Mouse (Mus musculus) kidney, postnatal 0 days (tissue): ENCODE measurements at regions not wholly inside any gene's neighbourhood (a gene's known extent, or its start where the extent isn't known, plus 50 kb on each side); places are given as distances from the start of the nearest gene placed in this dataset.
A peak's percentile ranks its signal among the peaks of the same experiment; 100 is the strongest.

ENCODE experiments used
- ATAC-seq: fragments of 200-750 bp; cut with Nextera tagmentation; replicated peaks from 2 replicates; pipeline ENCODE4 v1.8.0; 2017; ENCODE audit warnings: low read depth, moderate number of reproducible peaks, moderate TSS enrichment, moderate library complexity; ENCODE audit not compliant: low FRiP score
- DNase-seq: peaks from one replicate; pipeline ENCODE4 v3.0.0-alpha.2; 2016; ENCODE audit warnings: low spot score
- H3K27ac ChIP-seq: fragments of 300-500 bp; sonication (generic); 2 replicates; pipeline ENCODE4 v1.5.1; 2014; ENCODE audit warnings: mild to moderate bottlenecking
- H3K27me3 ChIP-seq: fragments of 300-500 bp; sonication (generic); 2 replicates; pipeline ENCODE4 v1.6.1; 2014; ENCODE audit warnings: low read length, mixed read lengths; ENCODE audit not compliant: insufficient read depth
- H3K36me3 ChIP-seq: fragments of 300-500 bp; sonication (generic); 2 replicates; pipeline ENCODE4 v1.6.1; 2014; ENCODE audit warnings: low read length, mixed read lengths; ENCODE audit not compliant: insufficient read depth
- H3K4me1 ChIP-seq: fragments of 300-500 bp; sonication (generic); replicated peaks from 2 replicates; pipeline ENCODE4 v1.6.1; 2014; ENCODE audit warnings: antibody characterized with exemption, low read length, mixed read lengths; ENCODE audit not compliant: insufficient read depth
- H3K4me2 ChIP-seq: fragments of 300-500 bp; sonication (generic); 2 replicates; pipeline ENCODE4 v1.6.1; 2014; ENCODE audit warnings: mild to moderate bottlenecking, low read length, moderate library complexity, mixed read lengths
- H3K4me3 ChIP-seq: fragments of 300-500 bp; sonication (generic); replicated peaks from 2 replicates; pipeline ENCODE4 v1.5.1; 2014; ENCODE audit warnings: low read depth, low read length
- H3K9ac ChIP-seq: fragments of 300-500 bp; sonication (generic); 2 replicates; pipeline ENCODE4 v1.6.1; 2014; ENCODE audit warnings: low read depth, low read length
- H3K9me3 ChIP-seq: fragments of 300-500 bp; sonication (generic); replicated peaks from 2 replicates; pipeline ENCODE4 v1.6.1; 2016; ENCODE audit warnings: low read length, inconsistent platforms, mixed read lengths
- CTCF ChIP-seq: IDR thresholded peaks from 2 replicates; pipeline ENCODE4 v1.5.1; 2016; ENCODE audit warnings: antibody characterized with exemption, low read depth, mild to moderate bottlenecking, moderate library complexity
- WGBS: fragments of 180-500 bp; shearing (Covaris S2); extraction: QIAGEN DNeasy Blood & Tissue Kit; methylation state at CpG from one replicate; pipeline ENCODE4 v1.1.7; 2014; 5-methylcytosine and 5-hydroxymethylcytosine counted together

DNA sequence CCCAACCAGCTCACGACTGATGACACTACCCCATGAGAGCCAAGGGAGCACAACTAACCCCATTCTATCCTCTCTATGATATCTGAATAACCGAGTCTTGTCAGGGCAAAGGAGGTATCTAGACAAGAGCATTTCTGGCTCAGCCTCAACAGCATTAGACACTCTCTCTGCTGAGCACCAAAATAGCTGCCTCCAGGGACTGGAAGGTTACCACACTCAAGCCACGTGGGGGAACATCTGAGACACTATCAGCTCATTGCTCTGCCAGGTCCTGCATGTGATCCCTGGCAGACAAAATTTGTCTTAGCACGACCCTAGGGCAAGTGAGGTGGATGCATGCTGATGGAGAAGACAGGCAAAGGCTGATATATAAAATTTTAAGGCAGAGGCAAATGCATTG is 436.4 kb upstream of the Fam19a5 start:
- Histone ChIP-seq H3K27me3 (no peaks in the 10 kb centered on the region), H3K27ac (no peak overlapping the region), H3K36me3 (no peaks in the 10 kb centered on the region), H3K4me3 (no peak overlapping the region), H3K9ac (no peak overlapping the region), H3K4me2 (no peak overlapping the region), H3K9me3 (no peaks in the 10 kb centered on the region), H3K4me1 (no peaks in the 10 kb centered on the region)
- no peak for ATAC-seq
- TF ChIP-seq CTCF = no peak
- no peak for DNase-seq
- WGBS = 68% methylated on average over 4 of the region's 4 CpGs

DNA sequence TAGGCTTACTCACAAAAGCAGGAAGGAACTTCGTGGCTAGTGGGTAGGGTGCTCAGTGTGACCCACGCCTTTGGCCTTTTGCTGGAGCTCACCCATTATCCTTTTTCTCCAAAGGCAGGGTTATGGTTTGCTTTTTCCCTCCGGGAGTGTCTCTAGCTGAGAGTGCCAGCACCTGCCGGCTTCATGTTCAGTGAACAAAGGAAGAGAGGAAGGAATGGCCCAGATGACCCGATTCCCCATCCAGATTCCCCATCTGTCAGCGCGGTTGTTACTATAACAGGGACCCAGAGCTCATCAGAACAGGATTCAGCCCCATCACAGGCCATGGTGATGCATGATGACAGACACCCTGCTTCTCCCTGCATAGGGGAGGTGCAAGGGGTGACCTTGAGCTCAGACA is 435.7 kb upstream of the Fam19a5 start:
- Histone ChIP-seq H3K4me3 (no peak overlapping the region), H3K27ac (no peak overlapping the region), H3K9me3 (no peaks in the 10 kb centered on the region), H3K4me2 (no peak overlapping the region), H3K9ac (no peak overlapping the region), H3K4me1 (no peaks in the 10 kb centered on the region), H3K36me3 (no peaks in the 10 kb centered on the region), H3K27me3 (no peaks in the 10 kb centered on the region)
- 85% methylated on average over 7 of the region's 7 CpGs for WGBS
- no peak for TF ChIP-seq CTCF
- ATAC-seq = no peak
- no peak for DNase-seq

- H3K27ac ChIP-seq = no peak overlapping the region
- no peak for TF ChIP-seq CTCF
- WGBS = 36% methylated on average over 4 of the region's 4 CpGs
- H3K4me1 ChIP-seq = no peaks in the 10 kb centered on the region
- no peaks in the 10 kb centered on the region for H3K27me3 ChIP-seq
- DNase-seq (no peak), ATAC-seq (no peak)
- H3K9ac ChIP-seq = no peak overlapping the region
- no peak overlapping the region for H3K4me2 ChIP-seq
- no peak overlapping the region for H3K4me3 ChIP-seq
- H3K9me3 ChIP-seq = no peaks in the 10 kb centered on the region
- H3K36me3 ChIP-seq = no peaks in the 10 kb centered on the region
Measured at GRCm38 (mm10) chr15:87122656-87123055, 421.4 kb upstream of the Fam19a5 start.

GRCm38 (mm10) chr15:87125427-87126148 is 418.5 kb upstream of the Fam19a5 start:
- no peak overlapping the region for H3K27ac ChIP-seq
- H3K36me3 ChIP-seq = no peaks in the 10 kb centered on the region
- H3K9me3 ChIP-seq = no peaks in the 10 kb centered on the region
- H3K4me3 ChIP-seq = no peak overlapping the region
- no peaks in the 10 kb centered on the region for H3K4me1 ChIP-seq
- DNase-seq = no peak
- no peak overlapping the region for H3K4me2 ChIP-seq
- ATAC-seq = no peak
- whole genome bisulfite sequencing = 59% methylated on average over 6 of the region's 6 CpGs
- no peak overlapping the region for H3K9ac ChIP-seq
- no peak for TF ChIP-seq CTCF
- H3K27me3 ChIP-seq = no peaks in the 10 kb centered on the region

- Histone ChIP-seq H3K27me3 (no peaks in the 10 kb centered on the region), H3K4me3 (no peak overlapping the region), H3K9me3 (no peaks in the 10 kb centered on the region), H3K36me3 (no peaks in the 10 kb centered on the region), H3K4me2 (no peak overlapping the region), H3K4me1 (no peaks in the 10 kb centered on the region), H3K27ac (no peak overlapping the region), H3K9ac (no peak overlapping the region)
- DNase-seq (no peak), ATAC-seq (no peak)
- TF ChIP-seq CTCF = no peak
Measured at GRCm38 (mm10) chr15:87138870-87139269, 405.2 kb upstream of the Fam19a5 start.

DNA sequence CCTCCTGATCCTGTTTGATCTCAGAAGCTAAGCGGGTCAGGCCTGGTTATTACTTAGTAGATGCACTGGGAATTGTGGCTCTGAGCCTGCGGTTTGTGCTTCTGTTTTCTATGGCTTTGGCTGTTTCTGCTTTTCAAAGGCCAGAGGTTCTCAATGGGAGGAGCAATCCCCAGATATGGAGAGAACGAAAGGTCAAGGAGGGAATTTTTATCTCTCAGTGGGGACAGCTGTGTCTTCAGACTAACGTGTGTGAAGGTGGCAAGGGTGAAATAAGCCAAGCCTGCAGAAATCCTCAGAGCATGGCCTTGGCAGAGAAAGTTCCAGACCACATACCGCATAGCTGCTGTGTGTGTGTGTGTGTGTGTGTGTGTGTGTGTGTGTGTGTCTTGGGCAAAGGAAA is 375.0 kb upstream of the Fam19a5 start:
- ATAC-seq (no peak), DNase-seq (no peak)
- Histone ChIP-seq H3K27me3 (no peaks in the 10 kb centered on the region), H3K9me3 (no peaks in the 10 kb centered on the region), H3K36me3 (no peaks in the 10 kb centered on the region), H3K27ac (no peak overlapping the region), H3K4me2 (no peak overlapping the region), H3K4me3 (no peak overlapping the region), H3K4me1 (no peaks in the 10 kb centered on the region), H3K9ac (no peak overlapping the region)
- TF ChIP-seq CTCF = no peak
- WGBS = 66% methylated on average over 5 of the region's 5 CpGs

DNA sequence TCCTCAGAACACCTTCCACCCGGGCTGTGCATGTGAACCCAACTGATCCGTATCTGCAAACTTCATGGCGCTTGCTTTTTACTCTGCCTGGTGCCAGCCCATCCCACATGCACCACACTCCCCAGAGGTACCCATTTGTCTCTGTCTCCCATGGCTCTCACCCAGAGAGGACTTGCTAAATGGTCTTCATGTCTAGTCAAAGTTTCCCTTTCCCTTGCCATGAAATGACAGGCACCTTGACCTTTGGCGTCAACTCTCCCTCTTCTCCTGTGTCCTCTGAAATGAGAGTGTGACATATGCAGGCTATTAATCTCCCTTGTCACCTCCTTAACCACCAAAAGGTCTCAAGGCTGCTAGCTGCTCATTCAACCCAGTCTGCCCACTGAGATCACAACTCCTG is 373.2 kb upstream of the Fam19a5 start:
- H3K27me3 ChIP-seq = no peaks in the 10 kb centered on the region

More for the DNA sequence above, 373.2 kb upstream of the Fam19a5 start:
- no peak for TF ChIP-seq CTCF
- H3K27ac ChIP-seq = no peak overlapping the region
- H3K36me3 ChIP-seq = no peaks in the 10 kb centered on the region
- H3K4me1 ChIP-seq = no peaks in the 10 kb centered on the region
- no peak overlapping the region for H3K9ac ChIP-seq
- H3K4me2 ChIP-seq = no peak overlapping the region
- H3K4me3 ChIP-seq = no peak overlapping the region
- peak; percentile 60 for DNase-seq
- ATAC-seq = no peak; the same call in 1 of the 2 replicates
- WGBS = 13% methylated on average over 4 of the region's 4 CpGs
- H3K9me3 ChIP-seq = no peaks in the 10 kb centered on the region
